Mouse (Mus musculus) ES-E14 (cell line): ENCODE data around the gene Lrfn2.

ENCODE experiments used
- CHD2 ChIP-seq: IDR thresholded peaks from 2 replicates; pipeline ENCODE4 v1.6.1; 2014; ENCODE audit warnings: mild to moderate bottlenecking, low read depth, low read length, inconsistent platforms
- HCFC1 ChIP-seq: IDR thresholded peaks from 2 replicates; pipeline ENCODE4 v1.6.1; 2012; ENCODE audit warnings: low read length, inconsistent platforms, borderline replicate concordance; ENCODE audit not compliant: insufficient read depth
- MAFK ChIP-seq: IDR thresholded peaks from 2 replicates; pipeline ENCODE4 v1.6.1; 2014; ENCODE audit warnings: mild to moderate bottlenecking, low read depth, low read length, inconsistent platforms; ENCODE audit not compliant: insufficient read depth
- ZC3H11A ChIP-seq: IDR thresholded peaks from 2 replicates; pipeline ENCODE4 v1.6.1; 2012; ENCODE audit warnings: low read depth, mild to moderate bottlenecking, inconsistent platforms, low read length, borderline replicate concordance
- ZNF384 ChIP-seq: IDR thresholded peaks from 2 replicates; pipeline ENCODE4 v1.6.1; 2012; ENCODE audit warnings: low read depth, low read length, inconsistent platforms

- TF ChIP-seq ZC3H11A, result no peak
- no peak for TF ChIP-seq CHD2
- no peak for TF ChIP-seq ZNF384
- TF ChIP-seq MAFK, result no peak
- TF ChIP-seq HCFC1, result no peak
Observed at GRCm38 (mm10) chr17:49033686-49034250, 101.6 kb downstream of the Lrfn2 start.
